Mouse (Mus musculus) stomach, postnatal 0 days (tissue): ENCODE data around the gene Slx1b. TPM values are rescaled to one million over a fixed set of nuclear protein-coding genes. Genes with fewer than 3 reads are reported as not detected.

ENCODE experiments used
- ATAC-seq: fragments of 200-750 bp; cut with Nextera tagmentation; 2 replicates; pipeline ENCODE4 v1.8.0; 2017; ENCODE audit not compliant: low FRiP score, low TSS enrichment
- DNase-seq: peaks from one replicate; pipeline ENCODE4 v3.0.0-alpha.2; 2016; ENCODE audit warnings: low spot score
- H3K27ac ChIP-seq: fragments of 300-500 bp; sonication (generic); replicated peaks from 2 replicates; pipeline ENCODE4 v1.5.1; 2014; ENCODE audit warnings: mild to moderate bottlenecking, control low read depth
- H3K27me3 ChIP-seq: fragments of 300-500 bp; sonication (generic); 2 replicates; pipeline ENCODE4 v1.6.1; 2014; ENCODE audit warnings: low read length; ENCODE audit not compliant: control insufficient read depth, insufficient read depth
- H3K36me3 ChIP-seq: fragments of 300-500 bp; sonication (generic); 2 replicates; pipeline ENCODE4 v1.6.1; 2014; ENCODE audit warnings: low read length, mixed read lengths; ENCODE audit not compliant: control insufficient read depth, insufficient read depth
- H3K4me1 ChIP-seq: fragments of 300-500 bp; sonication (generic); replicated peaks from 2 replicates; pipeline ENCODE4 v1.6.1; 2014; ENCODE audit warnings: antibody characterized with exemption; ENCODE audit not compliant: control insufficient read depth, insufficient read depth
- H3K4me2 ChIP-seq: fragments of 300-500 bp; sonication (generic); replicated peaks from 2 replicates; pipeline ENCODE4 v1.6.1; 2014; ENCODE audit warnings: low read depth, mild to moderate bottlenecking, control low read depth, moderate library complexity
- H3K4me3 ChIP-seq: fragments of 300-500 bp; sonication (generic); 2 replicates; pipeline ENCODE4 v1.5.1; 2014; ENCODE audit warnings: low read depth, low read length, control low read depth
- H3K9ac ChIP-seq: fragments of 300-500 bp; sonication (generic); 2 replicates; pipeline ENCODE4 v1.6.1; 2014; ENCODE audit warnings: mild to moderate bottlenecking, low read length, control low read depth, mixed read lengths
- H3K9me3 ChIP-seq: fragments of 300-500 bp; sonication (generic); 2 replicates; pipeline ENCODE4 v1.6.1; 2016; ENCODE audit warnings: low read length; ENCODE audit not compliant: control insufficient read depth
- CTCF ChIP-seq: IDR thresholded peaks from 2 replicates; pipeline ENCODE4 v1.5.1; 2016; ENCODE audit warnings: antibody characterized with exemption, low read depth, mild to moderate bottlenecking, moderate library complexity
- EP300 ChIP-seq: optimal IDR thresholded peaks from 2 replicates; pipeline ENCODE3; 2016; ENCODE audit warnings: antibody characterized with exemption
- WGBS: fragments of 180-500 bp; shearing (Covaris S2); extraction: QIAGEN DNeasy Blood & Tissue Kit; methylation state at CpG from one replicate; pipeline ENCODE4 v1.1.7; 2014; 5-methylcytosine and 5-hydroxymethylcytosine counted together
- polyA plus RNA-seq: library from polyadenylated mRNA; unstranded; fragments of >200 nt; fragmentation: Nextera tagmentation; extraction: Ambion mirVana; gene quantifications from 2 replicates; pipeline ENCODE4 v1.2.1, GENCODE M21; 2015

Gene Slx1b
- polyA plus RNA-seq, 1 experiment from 2014 or later: 6.2 TPM

DNA sequence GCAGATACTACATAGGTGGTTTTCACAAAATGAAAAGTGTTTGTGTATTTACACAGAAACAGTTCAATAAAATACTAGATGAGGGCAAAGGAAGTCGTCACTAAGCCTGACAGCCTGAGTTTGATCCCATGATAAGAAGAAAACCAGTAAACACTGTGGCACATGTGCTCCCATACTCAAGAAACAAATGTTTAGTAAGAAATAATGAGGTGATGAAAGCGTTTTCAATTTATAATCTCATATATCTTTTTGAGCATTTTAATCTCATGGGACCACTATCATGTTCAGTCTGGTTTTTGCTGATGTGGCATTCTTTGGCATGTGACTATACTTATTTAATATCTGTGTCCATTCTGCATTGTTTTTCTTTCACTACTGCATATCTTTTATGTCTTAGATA, 41.6 kb downstream of the Slx1b start:
- Histone ChIP-seq H3K4me3 (no peak overlapping the region), H3K4me1 (no peaks in the 10 kb centered on the region), H3K9ac (no peak overlapping the region), H3K9me3 (no peaks in the 10 kb centered on the region), H3K27me3 (no peaks in the 10 kb centered on the region), H3K4me2 (no peak overlapping the region), H3K36me3 (no peaks in the 10 kb centered on the region), H3K27ac (no peak overlapping the region)
- TF ChIP-seq CTCF (no peak), EP300 (no peak)
- no peak for ATAC-seq
- DNase-seq: no peak
- WGBS: 72% methylated on average over 2 of the region's 2 CpGs

DNA sequence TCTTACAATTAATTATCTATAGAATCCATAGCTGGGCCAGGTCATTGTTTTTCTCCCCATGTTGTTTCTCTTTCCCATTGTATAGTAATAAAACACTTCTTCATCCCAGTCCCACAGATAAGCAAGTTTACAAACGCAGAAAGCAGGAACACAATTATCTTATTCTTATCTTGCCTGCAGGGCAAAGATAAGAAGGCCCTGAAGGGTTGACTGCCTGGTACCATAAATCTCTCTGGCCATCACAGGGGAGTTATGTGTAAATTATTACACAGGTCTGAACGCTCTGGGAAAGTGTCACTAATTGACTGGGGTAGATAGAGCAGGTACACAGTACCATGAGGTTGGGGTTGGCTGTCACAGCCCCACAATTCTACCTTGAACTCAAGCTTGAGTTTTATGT, 44.7 kb downstream of the Slx1b start:
- no peaks in the 10 kb centered on the region for H3K27me3 ChIP-seq
- H3K4me2 ChIP-seq: no peak overlapping the region
- ATAC-seq (no peak), DNase-seq (no peak)
- no peak for TF ChIP-seq CTCF
- no peak overlapping the region for H3K9ac ChIP-seq
- no peak overlapping the region for H3K27ac ChIP-seq
- H3K36me3 ChIP-seq: no peaks in the 10 kb centered on the region
- H3K4me1 ChIP-seq: no peaks in the 10 kb centered on the region
- H3K9me3 ChIP-seq: no peaks in the 10 kb centered on the region
- WGBS: 41% methylated on average over 2 of the region's 2 CpGs
- H3K4me3 ChIP-seq: no peak overlapping the region

DNA sequence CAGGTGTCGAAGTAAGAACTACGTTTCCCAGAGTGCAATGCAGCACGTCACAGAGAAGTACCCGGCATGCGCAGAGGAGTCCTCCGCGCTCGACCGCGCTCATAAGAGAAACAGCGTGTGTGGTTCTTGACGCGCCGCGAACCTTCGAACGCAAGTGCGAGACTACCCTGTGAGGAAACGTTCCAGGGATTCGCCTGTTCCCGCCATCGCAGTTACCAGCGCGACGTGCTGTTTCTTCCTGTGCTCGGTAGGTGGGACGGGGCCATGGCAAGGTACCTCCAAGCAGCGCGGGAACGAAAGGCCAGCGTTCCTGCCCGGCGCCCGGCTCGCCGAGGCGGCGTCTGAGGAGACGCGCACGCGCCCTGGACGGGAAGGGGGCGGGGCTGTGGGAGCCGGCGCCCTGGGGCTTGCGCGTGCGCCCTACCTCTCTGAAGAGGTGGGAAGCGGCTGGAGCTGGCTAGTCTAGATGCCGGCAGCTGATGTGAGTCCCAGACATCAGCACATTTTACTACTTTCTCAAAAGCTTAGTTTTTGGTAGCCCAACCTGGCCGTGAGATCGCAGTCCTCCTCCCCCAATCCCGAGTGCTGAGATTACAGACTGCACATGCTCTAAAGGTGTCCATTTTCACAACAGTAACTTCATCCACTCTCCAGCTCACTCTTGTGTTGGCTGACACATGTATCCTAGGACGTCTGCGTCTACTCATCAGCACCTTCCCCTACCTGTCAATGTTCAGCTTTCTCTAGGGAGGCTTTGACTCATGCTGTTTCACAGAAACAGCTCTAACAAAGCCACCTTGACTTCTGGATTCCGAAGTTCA, 46.1 kb downstream of the Slx1b start, which contains the start of gene Sgf29:
Gene Sgf29, plus strand, starts transcription at position 79 of the 821 bp plus-strand sequence.
- no peaks in the 10 kb centered on the region for H3K9me3 ChIP-seq
- H3K4me3 ChIP-seq: peak within 1 kb of the TSS; percentile 63
- peak within 1 kb of the TSS; percentile 61 for H3K4me2 ChIP-seq
- H3K27me3 ChIP-seq: no peaks in the 10 kb centered on the region
- ATAC-seq (peak; percentile 97), DNase-seq (peak; percentile 92)
- H3K4me1 ChIP-seq: no peaks in the 10 kb centered on the region
- H3K27ac ChIP-seq: peak within 1 kb of the TSS; percentile 95
- no peaks in the 10 kb centered on the region for H3K36me3 ChIP-seq
- WGBS: 2% methylated on average over 56 of the region's 57 CpGs
- 0 out of 2 replicates have a peak, but pooled peaks have one; percentile 1 for TF ChIP-seq CTCF
- TF ChIP-seq EP300: no peak
- peak within 1 kb of the TSS; percentile 73 for H3K9ac ChIP-seq

DNA sequence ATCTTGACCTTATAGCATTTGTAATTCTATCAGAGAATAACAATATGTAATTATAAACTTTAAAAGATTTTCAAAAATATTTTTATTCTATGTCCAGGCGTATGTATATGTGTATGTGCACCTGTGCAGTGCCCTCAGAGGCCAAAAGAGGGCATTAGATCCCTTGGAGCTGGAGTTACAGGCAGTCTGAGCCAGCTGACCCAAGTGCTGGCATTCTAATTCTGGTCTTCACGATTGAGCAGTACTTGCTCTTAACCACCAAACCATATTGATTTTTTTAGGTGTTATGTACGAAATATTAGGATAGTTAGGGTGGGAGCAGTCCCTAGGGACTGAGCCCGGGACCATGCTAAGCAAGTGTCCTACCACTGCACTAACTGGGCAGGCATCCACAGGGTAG, 47.1 kb downstream of the Slx1b start:
- H3K4me3 ChIP-seq: no peak overlapping the region
- H3K4me1 ChIP-seq: no peaks in the 10 kb centered on the region
- no peaks in the 10 kb centered on the region for H3K9me3 ChIP-seq
- peak; percentile 37 for TF ChIP-seq CTCF
- TF ChIP-seq EP300: no peak
- H3K9ac ChIP-seq: no peak overlapping the region
- no peak for DNase-seq
- no peak overlapping the region for H3K27ac ChIP-seq
- H3K27me3 ChIP-seq: no peaks in the 10 kb centered on the region
- H3K36me3 ChIP-seq: no peaks in the 10 kb centered on the region
- WGBS: 73% methylated on average over 4 of the region's 4 CpGs
- no peak for ATAC-seq
- H3K4me2 ChIP-seq: peak overlapping the region; percentile 61

DNA sequence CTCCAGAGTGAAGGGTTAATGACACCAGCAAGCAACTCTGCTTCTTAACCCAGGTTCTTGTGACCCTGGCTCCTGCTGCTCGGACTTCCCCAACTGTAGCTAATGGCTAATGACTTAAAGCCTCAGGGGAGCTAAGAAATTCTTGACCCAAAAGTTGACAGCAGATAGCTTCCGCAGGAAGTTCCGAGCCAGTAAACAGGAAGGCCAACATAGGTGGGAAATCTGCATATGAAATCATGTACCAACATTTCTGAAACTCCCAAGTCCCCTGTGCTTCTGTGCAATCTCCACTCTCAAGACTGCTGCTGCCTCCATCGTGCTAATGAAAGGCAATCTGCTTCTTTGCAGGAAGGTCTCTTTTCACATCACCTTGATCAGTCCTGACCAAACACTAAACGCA, 49.9 kb downstream of the Slx1b start:
- 64% methylated on average over 5 of the region's 5 CpGs for WGBS
- DNase-seq: no peak
- H3K4me1 ChIP-seq: no peaks in the 10 kb centered on the region
- H3K9ac ChIP-seq: peak overlapping the region; percentile 8; the same call in 1 of the 2 replicates
- TF ChIP-seq CTCF (no peak), EP300 (no peak)
- no peaks in the 10 kb centered on the region for H3K27me3 ChIP-seq
- H3K9me3 ChIP-seq: no peaks in the 10 kb centered on the region
- H3K36me3 ChIP-seq: no peaks in the 10 kb centered on the region
- no peak overlapping the region for H3K27ac ChIP-seq
- no peak for ATAC-seq
- H3K4me2 ChIP-seq: no peak overlapping the region
- H3K4me3 ChIP-seq: no peak overlapping the region

DNA sequence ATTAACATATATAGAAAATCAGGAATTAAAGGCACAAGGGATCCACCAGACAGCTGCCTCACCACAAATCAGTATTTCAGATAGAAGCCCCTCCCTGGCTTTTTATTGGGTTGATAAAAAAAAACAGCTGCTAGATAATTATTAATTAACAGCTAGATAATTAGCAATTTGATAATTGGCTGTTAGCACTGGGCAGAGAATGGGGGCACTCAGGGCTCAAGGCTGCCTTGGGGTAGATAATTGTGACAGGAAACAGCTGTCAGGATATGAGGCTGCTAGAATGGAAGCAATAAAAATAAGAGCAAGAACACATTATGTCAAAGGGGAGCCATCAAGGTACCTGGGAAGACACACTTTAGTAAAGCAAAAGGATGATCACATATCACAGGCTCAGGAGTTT, 50.7 kb downstream of the Slx1b start:
- no peaks in the 10 kb centered on the region for H3K4me1 ChIP-seq
- no peaks in the 10 kb centered on the region for H3K9me3 ChIP-seq
- TF ChIP-seq CTCF: no peak
- no peak for TF ChIP-seq EP300
- ATAC-seq (no peak), DNase-seq (no peak)
- no peak overlapping the region for H3K4me3 ChIP-seq
- H3K27ac ChIP-seq: no peak overlapping the region
- H3K9ac ChIP-seq: no peak overlapping the region
- no peak overlapping the region for H3K4me2 ChIP-seq
- H3K27me3 ChIP-seq: no peaks in the 10 kb centered on the region
- no peaks in the 10 kb centered on the region for H3K36me3 ChIP-seq
